Mouse (Mus musculus): ENCODE measurements around the gene Tbx5. TPM values are rescaled to one million over a fixed set of nuclear protein-coding genes. Genes with fewer than 3 reads are reported as not detected.

The Tbx5 gene
- polyA plus RNA-seq (2014; fragmentation: Illumina TruSeq; extraction: RNeasy Lipid Tissue Mini Kit (QIAGEN cat#74804)): not detected

DNA sequence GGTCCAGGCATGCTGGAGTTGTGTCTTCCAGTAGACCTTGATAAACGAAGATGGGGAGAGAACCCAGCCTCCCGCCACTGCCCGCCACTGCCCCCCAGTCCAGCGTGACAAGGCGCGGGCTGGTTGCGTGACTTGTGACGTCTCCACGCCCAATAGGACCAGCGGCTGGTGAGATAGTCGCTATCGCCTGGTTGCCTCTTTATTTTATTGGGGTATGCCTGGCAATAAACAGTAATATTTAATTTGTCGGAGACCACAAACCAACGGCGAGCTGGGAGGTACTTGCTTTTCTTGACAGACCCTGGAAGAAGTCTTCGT lies at the start of gene Tbx5:
TSS of gene Tbx5 (plus strand) at position 190 of the 318 bp plus-strand sequence.

Other genes with a start within 250 kb of the Tbx5 start
- gene Tbx3, start 162.0 kb upstream of the Tbx5 start, polyA plus RNA-seq (2014; fragmentation: Illumina TruSeq; extraction: RNeasy Lipid Tissue Mini Kit (QIAGEN cat#74804)): 31.4 TPM

Data from ovary, adult 10 weeks (tissue).